Mouse (Mus musculus) right cerebral cortex, adult 2 months (tissue): ENCODE measurements around the gene Ttc41.

Experiments used
- DNase-seq, 2 experiments: peaks; one replicate each; pipeline ENCODE4 v3.0.0; 2021 to 2022; ENCODE audit warnings: low spot score in 2 of 2

Ttc41 gene

GRCm38 (mm10) chr10:86784126-86784675, 78.6 kb downstream of the Ttc41 start:
- no peak for DNase-seq

- no peak for DNase-seq
Observed at GRCm38 (mm10) chr10:86785396-86785795, 79.8 kb downstream of the Ttc41 start.

GRCm38 (mm10) chr10:86786083-86786482, 80.5 kb downstream of the Ttc41 start:
- no peak for DNase-seq

GRCm38 (mm10) chr10:86788193-86788592, 82.6 kb downstream of the Ttc41 start:
- DNase-seq, result no peak

- no peak for DNase-seq
Observed at GRCm38 (mm10) chr10:86789146-86789672, 83.6 kb downstream of the Ttc41 start.

- no peak for DNase-seq
Observed at GRCm38 (mm10) chr10:86791507-86792184, 86.0 kb downstream of the Ttc41 start.

- DNase-seq, result no peak
Observed at GRCm38 (mm10) chr10:86793509-86793951, 87.9 kb downstream of the Ttc41 start.

- no peak for DNase-seq
Observed at GRCm38 (mm10) chr10:86794196-86794595, 88.6 kb downstream of the Ttc41 start.

- peak in 1 of 2 experiments; percentile 45 for DNase-seq
Observed at GRCm38 (mm10) chr10:86794794-86795535, 89.4 kb downstream of the Ttc41 start.

GRCm38 (mm10) chr10:86796073-86796741, 90.6 kb downstream of the Ttc41 start:
- DNase-seq, result no peak

- no peak for DNase-seq
Observed at GRCm38 (mm10) chr10:86807362-86807761, 101.8 kb downstream of the Ttc41 start.

GRCm38 (mm10) chr10:86808013-86808758, 102.6 kb downstream of the Ttc41 start:
- DNase-seq, result no peak

GRCm38 (mm10) chr10:86810000-86810399, 104.4 kb downstream of the Ttc41 start:
- peak in 1 of 2 experiments; percentile 53 for DNase-seq

- DNase-seq, result no peak
Observed at GRCm38 (mm10) chr10:86810612-86811011, 105.0 kb downstream of the Ttc41 start.

GRCm38 (mm10) chr10:86814292-86815131, 108.9 kb downstream of the Ttc41 start:
- DNase-seq, result no peak

- DNase-seq, result no peak
Observed at GRCm38 (mm10) chr10:86815133-86815532, 109.5 kb downstream of the Ttc41 start.

GRCm38 (mm10) chr10:86819649-86820165, 114.1 kb downstream of the Ttc41 start:
- peak in 1 of 2 experiments; percentile 35 for DNase-seq

GRCm38 (mm10) chr10:86821014-86821413, 115.4 kb downstream of the Ttc41 start:
- DNase-seq, result no peak

- no peak for DNase-seq
Observed at GRCm38 (mm10) chr10:86824093-86824492, 118.5 kb downstream of the Ttc41 start.

- no peak for DNase-seq
Observed at GRCm38 (mm10) chr10:86824871-86825270, 119.3 kb downstream of the Ttc41 start.
